Mouse (Mus musculus) thymus, adult 2 months (tissue): ENCODE data around the gene Esp34. TPM values are rescaled to one million over a fixed set of nuclear protein-coding genes. Genes with fewer than 3 reads are reported as not detected.

Experiments
- DNase-seq: peaks from one replicate; pipeline ENCODE4 v3.0.0; 2021
- H3K27ac ChIP-seq: fragments of 200-500 bp; 2 replicates; pipeline ENCODE4 v1.5.1; 2012; ENCODE audit warnings: low read length, control low read depth; ENCODE audit not compliant: control insufficient read depth, insufficient read depth
- H3K27me3 ChIP-seq: fragments of 200-500 bp; 2 replicates; pipeline ENCODE4 v1.6.1; 2012; ENCODE audit warnings: mild to moderate bottlenecking, low read length, moderate library complexity, mixed read lengths; ENCODE audit not compliant: control insufficient read depth, insufficient read depth
- H3K36me3 ChIP-seq: fragments of 200-500 bp; 2 replicates; pipeline ENCODE4 v1.6.1; 2012; ENCODE audit warnings: mild to moderate bottlenecking, low read length, moderate library complexity; ENCODE audit not compliant: control insufficient read depth, insufficient read depth
- H3K4me1 ChIP-seq: fragments of 200-500 bp; replicated peaks from 2 replicates; pipeline ENCODE4 v1.6.1; 2012; ENCODE audit warnings: low read length; ENCODE audit not compliant: control insufficient read depth, insufficient read depth
- H3K4me3 ChIP-seq: fragments of 200-500 bp; 2 replicates; pipeline ENCODE4 v1.5.1; 2012; ENCODE audit warnings: mild to moderate bottlenecking, low read length, control low read depth, moderate library complexity; ENCODE audit not compliant: control insufficient read depth, insufficient read depth
- CTCF ChIP-seq: fragments of 200-500 bp; IDR thresholded peaks from 2 replicates; pipeline ENCODE4 v1.5.1; 2012; ENCODE audit warnings: mild to moderate bottlenecking, control low read depth, low read length, moderate library complexity, borderline replicate concordance; ENCODE audit not compliant: control insufficient read depth, poor library complexity, insufficient read depth; ENCODE audit errors: extremely low read depth
- POLR2A ChIP-seq: fragments of 200-500 bp; IDR thresholded peaks from 2 replicates; pipeline ENCODE4 v1.6.1; 2012; ENCODE audit warnings: mild to moderate bottlenecking, low read length, control low read depth, moderate library complexity; ENCODE audit not compliant: control insufficient read depth, poor library complexity, insufficient read depth; ENCODE audit errors: extremely low read depth
- WGBS: fragments of 180-500 bp; shearing (Covaris S2); methylation state at CpG from one replicate; pipeline ENCODE4 v1.1.7; 2018; 5-methylcytosine and 5-hydroxymethylcytosine counted together
- polyA plus RNA-seq: library from polyadenylated mRNA; depleted of rRNA; stranded (reverse); fragments of >200 nt; gene quantifications from 2 replicates; pipeline ENCODE4 v1.2.3, GENCODE M21; 2012; rRNA removed

The Esp34 gene
- polyA plus RNA-seq: not detected in 2 replicates

GRCm38 (mm10) chr17:38553892-38554291 lies at the start of gene Esp34:
Esp34 (plus strand) TSS chr17:38554192.
- 91% methylated on average over 1 of the region's 1 CpGs for WGBS
- no peaks in the 10 kb centered on the region for H3K4me1 ChIP-seq
- no peak within 1 kb of the TSS for H3K4me3 ChIP-seq
- DNase-seq: no peak
- H3K27ac ChIP-seq: no peak within 1 kb of the TSS
- TF ChIP-seq CTCF (no peak), POLR2A (no peak)
- no peaks in the 10 kb centered on the region for H3K36me3 ChIP-seq
- H3K27me3 ChIP-seq: no peaks in the 10 kb centered on the region

DNA sequence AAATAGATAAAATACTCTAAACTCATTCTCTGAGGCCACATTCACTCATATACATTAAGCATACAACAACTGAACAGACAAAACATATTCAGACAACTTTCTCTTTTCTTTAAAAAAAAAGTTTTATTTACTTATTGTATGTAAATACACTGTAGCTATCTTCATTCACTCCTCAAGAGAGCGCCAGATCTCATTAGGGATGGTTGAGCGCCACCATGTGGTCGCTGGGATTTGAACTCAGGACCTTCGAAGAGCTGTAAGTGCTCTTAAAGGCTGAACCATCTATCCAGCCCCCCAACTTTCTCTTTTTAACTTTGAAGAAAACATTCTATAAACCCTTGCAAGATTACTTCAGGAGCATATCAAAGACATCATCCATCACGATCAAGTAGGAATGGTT lies 8.5 kb downstream of the Esp34 start:
- TF ChIP-seq CTCF (no peak), POLR2A (no peak)
- no peak overlapping the region for H3K4me3 ChIP-seq
- no peaks in the 10 kb centered on the region for H3K4me1 ChIP-seq
- no peak overlapping the region for H3K27ac ChIP-seq
- no peaks in the 10 kb centered on the region for H3K36me3 ChIP-seq
- WGBS: 69% methylated on average over 5 of the region's 5 CpGs
- no peaks in the 10 kb centered on the region for H3K27me3 ChIP-seq
- DNase-seq: no peak

Other genes starting within 250 kb of the Esp34 start
- not detected in 2 replicates for gene Olfr137, start 246.6 kb upstream of the Esp34 start, polyA plus RNA-seq
- not detected in 2 replicates for gene Olfr136, start 224.4 kb upstream of the Esp34 start, polyA plus RNA-seq
- gene Esp36, start 134.0 kb upstream of the Esp34 start, polyA plus RNA-seq: not detected in 2 replicates
- not detected in 2 replicates for gene Esp31, start 85.3 kb downstream of the Esp34 start, polyA plus RNA-seq